Comparison of ENCODE assay signal across 21 mouse cellular contexts in genomic region chr2:114542325-114542724, GRCm38 (mm10).
DNase-seq lines count a peak whose midpoint lies in the region; ATAC-seq lines count a peak whose summit lies in the region.
"Had no signal": no experiment of that assay in that cellular context is flagged by ENCODE, and none has a peak within 500 bp of the region (broad histone marks: within the 10 kb centered on the region; RNA-seq: fewer than 3 reads in every experiment).

No protein-coding gene starts in this region.

- DNase-seq in frontal cortex, postnatal 14 days (ENCODE audit: low spot score in 2 of 2), result no peak
- peak; percentile 39 for DNase-seq in brain, adult 2 months (ENCODE audit: low read depth, low spot score)
- DNase-seq in retina, embryonic 14.5 days (ENCODE audit: low spot score), result peak; percentile 66
- DNase-seq in c-Kit-positive CD71-positive TER-119-positive erythroid progenitor cells, embryonic 14.5 days (ENCODE audit: low spot score), result no peak
- no peak for DNase-seq in adipocyte (ENCODE audit: low spot score)
- DNase-seq: adrenal gland, postnatal 10 days; adrenal gland, postnatal 36 days; cerebellum, adult 18-20 months; cerebellum, adult 9-10 months; cerebellum, postnatal 14 days; forebrain, postnatal 0 days; gastrocnemius, postnatal 10 days; gastrocnemius, postnatal 36 days; heart, adult 2 months; heart, postnatal 14 days; heart, postnatal 4 days had no signal

- peak; percentile 92 for ATAC-seq in frontal cortex, adult (ENCODE audit: low TSS enrichment)
- ATAC-seq: activated CD4-positive, CD25-positive, alpha-beta regulatory T cell, adult 4 months; CD4-positive, CD25-positive, alpha-beta regulatory T cell, adult 4 months; forebrain, embryonic 13.5 days; forebrain, postnatal 0 days; intestine, postnatal 0 days had no signal

Comparison
In these comparisons a context has a peak if more than half of its experiments do, and no peak if none do; other contexts are left out.
1. DNase-seq: peak in brain, adult 2 months (single experiment) and retina, embryonic 14.5 days (single experiment); none in frontal cortex, postnatal 14 days (0 of 2), c-Kit-positive CD71-positive TER-119-positive erythroid progenitor cells, embryonic 14.5 days (single experiment) and adipocyte (single experiment).